Mouse (Mus musculus) small intestine, adult 2 months (tissue): ENCODE data around the gene Gm20388.

Experiments
- CTCF ChIP-seq: fragments of 200-500 bp; IDR thresholded peaks from 2 replicates; pipeline ENCODE4 v1.5.1; 2012; ENCODE audit warnings: low read depth, mild to moderate bottlenecking, control low read depth, inconsistent platforms, low read length, moderate library complexity, mixed read lengths; ENCODE audit not compliant: insufficient replicate concordance, insufficient read length; ENCODE audit errors: extremely low read depth
- POLR2A ChIP-seq: fragments of 200-500 bp; IDR thresholded peaks from 2 replicates; pipeline ENCODE4 v1.6.1; 2012; ENCODE audit warnings: low read depth, mild to moderate bottlenecking, control low read depth, inconsistent platforms, low read length, moderate library complexity

GRCm38 (mm10) chr8:122114890-122115289, 2204.2 kb downstream of the Gm20388 start:
- TF ChIP-seq POLR2A (no peak), CTCF (no peak)
